Mouse (Mus musculus): ENCODE measurements at regions not wholly inside any gene's neighbourhood (a gene's known extent, or its start where the extent isn't known, plus 50 kb on each side); places are given as distances from the start of the nearest gene placed in this dataset.

DNA sequence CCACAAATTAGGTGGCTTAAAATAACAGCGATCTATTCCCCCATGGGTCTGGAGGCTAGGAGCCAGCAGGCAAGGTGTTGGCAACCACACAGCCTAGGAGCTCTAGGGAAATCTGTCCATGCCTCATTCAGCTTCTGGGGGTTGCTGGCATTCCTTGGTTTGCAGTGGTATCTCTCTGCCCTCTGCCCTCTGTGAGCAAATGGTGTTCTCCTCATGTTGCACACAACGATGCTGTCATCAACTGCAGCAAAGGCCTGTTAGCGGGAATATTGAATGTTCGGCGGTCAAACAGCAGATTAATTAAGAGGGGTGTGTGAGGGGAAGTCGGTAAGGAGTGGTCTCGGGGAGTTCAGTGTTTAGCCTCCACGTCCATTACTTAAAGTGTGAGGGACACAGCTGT is 262.7 kb upstream of the Pabpc6 start:
- no peak for TF ChIP-seq CTCF (IDR thresholded peaks at IDR 0.05; ENCODE audit: low read depth, low read length)
- TF ChIP-seq POLR2A (IDR thresholded peaks at IDR 0.05; ENCODE audit: borderline replicate concordance, low read depth, low read length) = no peak
